8 mouse cellular contexts compared by ENCODE assay signal in genomic region chr6:91616541-91616940, GRCm38 (mm10).
DNase-seq lines count a peak whose midpoint lies in the region; ATAC-seq and TF ChIP-seq lines count a peak whose summit lies in the region.

No protein-coding gene starts in this region.

- TF ChIP-seq EP300 in heart, postnatal 0 days (IDR thresholded peaks at IDR 0.05; ENCODE audit: low read depth), result no peak

- H3K27me3 ChIP-seq in heart, embryonic 10.5 days (ENCODE audit: insufficient read depth, poor library complexity, severe bottlenecking), result no peaks in the 10 kb centered on the region
- H3K27me3 ChIP-seq in heart, postnatal 0 days (ENCODE audit: control insufficient read depth, insufficient read depth, low read length), result no peaks in the 10 kb centered on the region
- H3K27me3 ChIP-seq in limb, embryonic 13.5 days, result no peaks in the 10 kb centered on the region
- H3K27me3 ChIP-seq in neural tube, embryonic 14.5 days (ENCODE audit: control insufficient read depth, insufficient read depth, low read length), result no peaks in the 10 kb centered on the region

- intact Hi-C loops in heart, postnatal 36 days (cut with DNase I), result no loop called here

- peak overlapping the region; percentile 57; the same call in 1 of the 2 replicates for H3K4me2 ChIP-seq in heart, postnatal 0 days (ENCODE audit: low read depth, low read length)
- H3K4me2 ChIP-seq in limb, embryonic 13.5 days (replicated peaks), result peak overlapping the region; percentile 76
- H3K4me2 ChIP-seq in neural tube, embryonic 14.5 days (ENCODE audit: low read depth, low read length), result peak overlapping the region; percentile 75

- no peak for TF ChIP-seq CTCF in heart, postnatal 0 days (IDR thresholded peaks at IDR 0.05; ENCODE audit: low read depth)

- peaks cover 41% of the 10 kb centered on the region for H3K4me1 ChIP-seq in heart, embryonic 10.5 days
- H3K4me1 ChIP-seq in heart, postnatal 0 days (ENCODE audit: control insufficient read depth, insufficient read depth), result peaks cover 11% of the 10 kb centered on the region
- peaks cover 19% of the 10 kb centered on the region for H3K4me1 ChIP-seq in limb, embryonic 13.5 days
- peaks cover 15% of the 10 kb centered on the region for H3K4me1 ChIP-seq in neural tube, embryonic 14.5 days (ENCODE audit: control insufficient read depth, insufficient read depth, low read length)

- H3K9ac ChIP-seq in heart, postnatal 0 days (replicated peaks; ENCODE audit: low read depth, low read length), result no peak overlapping the region
- peak overlapping the region; percentile 72 for H3K9ac ChIP-seq in limb, embryonic 13.5 days
- H3K9ac ChIP-seq in neural tube, embryonic 14.5 days (replicated peaks; ENCODE audit: low read depth, low read length), result peak overlapping the region; percentile 66

- peak overlapping the region; percentile 89 for H3K27ac ChIP-seq in heart, embryonic 10.5 days
- no peak overlapping the region for H3K27ac ChIP-seq in heart, postnatal 0 days (ENCODE audit: low read depth)
- peak overlapping the region; percentile 78; the same call in 1 of the 2 replicates for H3K27ac ChIP-seq in limb, embryonic 13.5 days
- H3K27ac ChIP-seq in neural tube, embryonic 14.5 days (ENCODE audit: low read depth, low read length), result peak overlapping the region; percentile 93

- no peak for DNase-seq in heart, embryonic 10.5 days (ENCODE audit: low spot score)
- DNase-seq in heart, postnatal 36 days, result no peak
- DNase-seq in brain, adult 2 months (ENCODE audit: low read depth, low spot score), result peak; percentile 61
- no peak for DNase-seq in heart, postnatal 0 days (ENCODE audit: low spot score)
- no peak for DNase-seq in testis, postnatal 14 days (ENCODE audit: low spot score)

- WGBS in heart, embryonic 10.5 days, result 74% methylated on average over 7 of the region's 7 CpGs
- WGBS in heart, postnatal 0 days, result 82% methylated on average over 7 of the region's 7 CpGs
- 64% methylated on average over 7 of the region's 7 CpGs for WGBS in limb, embryonic 13.5 days
- WGBS in neural tube, embryonic 14.5 days, result 32% methylated on average over 7 of the region's 7 CpGs

- H3K36me3 ChIP-seq in heart, embryonic 10.5 days, result no peaks in the 10 kb centered on the region
- no peaks in the 10 kb centered on the region for H3K36me3 ChIP-seq in heart, postnatal 0 days (replicated peaks; ENCODE audit: control insufficient read depth, insufficient read depth, low read length)
- no peaks in the 10 kb centered on the region for H3K36me3 ChIP-seq in limb, embryonic 13.5 days
- H3K36me3 ChIP-seq in neural tube, embryonic 14.5 days (ENCODE audit: control insufficient read depth, insufficient read depth, low read length), result no peaks in the 10 kb centered on the region

- no peak for ATAC-seq in heart, postnatal 0 days (ENCODE audit: insufficient read depth, low read depth)
- ATAC-seq in limb, embryonic 13.5 days (ENCODE audit: low FRiP score, low read depth), result no peak
- peak; percentile 60 for ATAC-seq in neural tube, embryonic 14.5 days (ENCODE audit: low read depth)
- ATAC-seq in CD4-positive, CD25-positive, alpha-beta regulatory T cell, adult 4 months, result no peak

- peak overlapping the region; percentile 54 for H3K4me3 ChIP-seq in heart, embryonic 10.5 days
- H3K4me3 ChIP-seq in heart, postnatal 0 days (ENCODE audit: low read depth, low read length), result no peak overlapping the region; the same call in 1 of the 2 replicates
- peak overlapping the region; percentile 44 for H3K4me3 ChIP-seq in limb, embryonic 13.5 days
- peak overlapping the region; percentile 27 for H3K4me3 ChIP-seq in neural tube, embryonic 14.5 days (ENCODE audit: low read depth, low read length)

- no peaks in the 10 kb centered on the region for H3K9me3 ChIP-seq in heart, embryonic 10.5 days
- no peaks in the 10 kb centered on the region for H3K9me3 ChIP-seq in heart, postnatal 0 days (replicated peaks; ENCODE audit: control insufficient read depth, low read length)
- no peaks in the 10 kb centered on the region for H3K9me3 ChIP-seq in limb, embryonic 13.5 days
- H3K9me3 ChIP-seq in neural tube, embryonic 14.5 days (ENCODE audit: control insufficient read depth, low read length), result no peaks in the 10 kb centered on the region
